Mouse (Mus musculus) Patski (cell line): Measurements from ENCODE around the gene Olfr805. TPM values are rescaled to one million over a fixed set of nuclear protein-coding genes. Genes with fewer than 3 reads are reported as not detected.

Source experiments
- ATAC-seq: fragments of 100-300 bp; one replicate; pipeline ENCODE4 v1.8.0; 2021
- CTCF ChIA-PET: fragments of 350-600 bp; sonication (Branson Sonifier 250); formaldehyde crosslinking; loops from one replicate; lab custom pipeline; 2022; ENCODE audit warnings: inconsistent platforms; lab: Charles Lee
- POLR2A ChIA-PET: fragments of 350-600 bp; sonication (Branson Sonifier 250); formaldehyde crosslinking; loops from one replicate; lab custom pipeline; 2022; ENCODE audit warnings: antibody characterized with exemption, inconsistent platforms; lab: Charles Lee
- DNase-seq: peaks from one replicate; pipeline ENCODE4 v3.0.0-alpha.2; 2011; ENCODE audit warnings: low read depth, low spot score
- H3K27me3 ChIP-seq: fragments of 371-371 bp; one replicate; pipeline ENCODE4 v1.5.1; 2021
- CTCF ChIP-seq: fragments of 100-300 bp; IDR thresholded peaks from one replicate; pipeline ENCODE4 v1.5.1; 2021
- in situ Hi-C: fragments of 300-500 bp; cut with MboI; formaldehyde crosslinking; loops from 3 replicates; pipeline ENCODE4 v1.11.1; 2018; ENCODE audit warnings: low pct_unique_long_range_greater_than_20kb, mixed read lengths
- polyA plus RNA-seq: library from polyadenylated mRNA; unstranded; gene quantifications from one replicate; pipeline ENCODE4 v1.2.3, GENCODE M21; 2021

The Olfr805 gene
- not detected for polyA plus RNA-seq

- H3K27me3 ChIP-seq: peaks cover 4% of the 10 kb centered on the region
- DNase-seq (no peak), ATAC-seq (no peak)
- no peak for TF ChIP-seq CTCF
- CTCF ChIA-PET: interaction anchor here (0.8 kb wide), 1 partner anchor 10 kb away, joined by 3 read pairs; no protein-coding TSS in a partner anchor
- in situ Hi-C loops: no loop called here
- POLR2A ChIA-PET: no interaction called here
Measured at GRCm38 (mm10) chr10:129729275-129729674, at the start of gene Olfr805. Gene Olfr805 (minus strand): TSS chr10:129729375.

GRCm38 (mm10) chr10:129778123-129778522 is 48.9 kb upstream of the Olfr805 start:
- CTCF ChIA-PET: interaction anchor here (1.2 kb wide), 1 partner anchor 9 kb away, joined by 3 read pairs; no protein-coding TSS in a partner anchor
- TF ChIP-seq CTCF: no peak
- DNase-seq: no peak
- POLR2A ChIA-PET: no interaction called here
- H3K27me3 ChIP-seq: no peaks in the 10 kb centered on the region
- ATAC-seq: no peak
- in situ Hi-C loops: no loop called here

GRCm38 (mm10) chr10:129774338-129774737 is 45.2 kb upstream of the Olfr805 start, which contains the start of gene Olfr809:
Gene Olfr809 (plus strand): TSS chr10:129774638.
- DNase-seq (no peak), ATAC-seq (no peak)
- TF ChIP-seq CTCF: no peak
- ChIA-PET CTCF (no interaction called here), POLR2A (no interaction called here)
- in situ Hi-C loops: no loop called here
- no peaks in the 10 kb centered on the region for H3K27me3 ChIP-seq

GRCm38 (mm10) chr10:129765182-129765581 is 36.0 kb upstream of the Olfr805 start, which contains the start of gene Olfr808:
Gene Olfr808 (plus strand): TSS chr10:129765482.
- DNase-seq: no peak
- no peak for TF ChIP-seq CTCF
- no peak for ATAC-seq
- no peaks in the 10 kb centered on the region for H3K27me3 ChIP-seq
- ChIA-PET CTCF (interaction anchor here (0.7 kb wide), 1 partner anchor 11 kb away, joined by 4 read pairs; no protein-coding TSS in a partner anchor), POLR2A (no interaction called here)
- in situ Hi-C loops: no loop called here

- ATAC-seq: no peak
- in situ Hi-C loops: loop anchor here (10.0 kb wide), 1 partner anchor 67 kb away; no protein-coding TSS in a partner anchor
- no peak for TF ChIP-seq CTCF
- ChIA-PET POLR2A (no interaction called here), CTCF (no interaction called here)
- DNase-seq: no peak
- H3K27me3 ChIP-seq: peaks cover 3% of the 10 kb centered on the region
Measured at GRCm38 (mm10) chr10:129757693-129758092, 28.5 kb upstream of the Olfr805 start, which contains the start of gene Olfr807. Gene Olfr807 (minus strand): TSS chr10:129757793.

GRCm38 (mm10) chr10:129741821-129742220 is 12.6 kb upstream of the Olfr805 start, which contains the start of gene Olfr806:
Gene Olfr806 (minus strand): TSS chr10:129741921.
- ChIA-PET CTCF (interaction anchor here (1.6 kb wide), 1 partner anchor 26 kb away, joined by 4 read pairs; no protein-coding TSS in a partner anchor), POLR2A (no interaction called here)
- H3K27me3 ChIP-seq: peaks cover 3% of the 10 kb centered on the region
- no peak for ATAC-seq
- in situ Hi-C loops: no loop called here
- DNase-seq: no peak
- no peak for TF ChIP-seq CTCF

GRCm38 (mm10) chr10:129702910-129703309 is 26.3 kb downstream of the Olfr805 start, which contains the start of gene Olfr804:
Gene Olfr804 (plus strand): TSS chr10:129703210.
- CTCF ChIA-PET: no interaction called here
- TF ChIP-seq CTCF: no peak
- ATAC-seq: no peak

GRCm38 (mm10) chr10:129694186-129694585 is 35.0 kb downstream of the Olfr805 start, which contains the start of gene Olfr803:
Gene Olfr803 (minus strand): TSS chr10:129694286.
- ChIA-PET CTCF (no interaction called here), POLR2A (no interaction called here)
- ATAC-seq (no peak), DNase-seq (no peak)
- in situ Hi-C loops: no loop called here
- TF ChIP-seq CTCF: no peak
- no peaks in the 10 kb centered on the region for H3K27me3 ChIP-seq

More at GRCm38 (mm10) chr10:129702910-129703309, 26.3 kb downstream of the Olfr805 start, which contains the start of gene Olfr804:
- DNase-seq: no peak
- POLR2A ChIA-PET: no interaction called here
- in situ Hi-C loops: no loop called here
- H3K27me3 ChIP-seq: no peaks in the 10 kb centered on the region

GRCm38 (mm10) chr10:129688069-129688468 is 41.1 kb downstream of the Olfr805 start, which contains the start of gene Olfr802:
Gene Olfr802 (minus strand): TSS chr10:129688169.
- ATAC-seq (no peak), DNase-seq (no peak)
- CTCF ChIA-PET: no interaction called here
- POLR2A ChIA-PET: no interaction called here
- no peaks in the 10 kb centered on the region for H3K27me3 ChIP-seq
- TF ChIP-seq CTCF: no peak
- in situ Hi-C loops: no loop called here

- ChIA-PET POLR2A (no interaction called here), CTCF (no interaction called here)
- no peaks in the 10 kb centered on the region for H3K27me3 ChIP-seq
- in situ Hi-C loops: no loop called here
- DNase-seq (no peak), ATAC-seq (no peak)
- no peak for TF ChIP-seq CTCF
Measured at GRCm38 (mm10) chr10:129673765-129674164, 55.4 kb downstream of the Olfr805 start, which contains the start of gene Olfr801. Gene Olfr801 (minus strand): TSS chr10:129673865.

Other genes with a start within 250 kb of the Olfr805 start
- not detected for gene Olfr789, start 244.6 kb downstream of the Olfr805 start, polyA plus RNA-seq
- not detected for gene Olfr790, start 230.9 kb downstream of the Olfr805 start, polyA plus RNA-seq
- not detected for gene Olfr791, start 207.6 kb downstream of the Olfr805 start, polyA plus RNA-seq
- gene Olfr792, start 190.2 kb downstream of the Olfr805 start, polyA plus RNA-seq: not detected
- gene Olfr794, start 161.7 kb downstream of the Olfr805 start, polyA plus RNA-seq: not detected
- not detected for gene Olfr796, start 116.8 kb downstream of the Olfr805 start, polyA plus RNA-seq
- not detected for gene Olfr798, start 101.4 kb downstream of the Olfr805 start, polyA plus RNA-seq
- not detected for gene Olfr799, start 91.9 kb downstream of the Olfr805 start, polyA plus RNA-seq
- gene Olfr800, start 71.7 kb downstream of the Olfr805 start, polyA plus RNA-seq: not detected
- gene Olfr801, start 55.5 kb downstream of the Olfr805 start, polyA plus RNA-seq: not detected
- gene Olfr802, start 41.2 kb downstream of the Olfr805 start, polyA plus RNA-seq: not detected
- not detected for gene Olfr803, start 35.1 kb downstream of the Olfr805 start, polyA plus RNA-seq
- not detected for gene Olfr804, start 26.2 kb downstream of the Olfr805 start, polyA plus RNA-seq
- gene Olfr806, start 12.5 kb upstream of the Olfr805 start, polyA plus RNA-seq: not detected
- not detected for gene Olfr807, start 28.4 kb upstream of the Olfr805 start, polyA plus RNA-seq
- not detected for gene Olfr808, start 36.1 kb upstream of the Olfr805 start, polyA plus RNA-seq
- gene Olfr809, start 45.3 kb upstream of the Olfr805 start, polyA plus RNA-seq: not detected
- not detected for gene Olfr810, start 65.5 kb upstream of the Olfr805 start, polyA plus RNA-seq
- not detected for gene Olfr811, start 75.0 kb upstream of the Olfr805 start, polyA plus RNA-seq
- not detected for gene Olfr812, start 116.7 kb upstream of the Olfr805 start, polyA plus RNA-seq
- gene Olfr813, start 126.0 kb upstream of the Olfr805 start, polyA plus RNA-seq: not detected
- not detected for gene Olfr814, start 150.5 kb upstream of the Olfr805 start, polyA plus RNA-seq
- gene Olfr815, start 176.5 kb upstream of the Olfr805 start, polyA plus RNA-seq: not detected
- not detected for gene Olfr816, start 186.2 kb upstream of the Olfr805 start, polyA plus RNA-seq
- gene Olfr818, start 219.7 kb upstream of the Olfr805 start, polyA plus RNA-seq: not detected
- not detected for gene Olfr819, start 237.9 kb upstream of the Olfr805 start, polyA plus RNA-seq
- not detected for gene Olfr247, start 246.8 kb upstream of the Olfr805 start, polyA plus RNA-seq